In genomic region chr12:70348026-70348425, GRCm38 (mm10) we compare ENCODE assay signal across 9 mouse cellular contexts. TPM values are rescaled to one million over a fixed set of nuclear protein-coding genes. Genes with fewer than 3 reads are reported as not detected.
DNase-seq lines count a peak whose midpoint lies in the region; ATAC-seq and TF ChIP-seq lines count a peak whose summit lies in the region.
"Had no signal": no experiment of that assay in that cellular context is flagged by ENCODE, and none has a peak within 500 bp of the region (broad histone marks: within the 10 kb centered on the region; RNA-seq: fewer than 3 reads in every experiment).

No protein-coding gene starts in this region.

- dilution Hi-C loops in CH12.LX (cut with MboI; ENCODE audit: extremely low pct_ligation_motif_present, extremely low pct_unique_long_range_greater_than_20kb, low sequenced_read_pairs) = no loop called here

- H3K79me2 ChIP-seq in CH12.LX (replicated peaks; ENCODE audit: control insufficient read depth, extremely low read depth, insufficient read depth, poor library complexity, severe bottlenecking) = no peaks in the 10 kb centered on the region

- no peak for TF ChIP-seq POLR2A in CH12.LX (IDR thresholded peaks at IDR 0.05; ENCODE audit: low read depth, low read length)

- peak overlapping the region; percentile 69 for H3K4me3 ChIP-seq in heart, embryonic 10.5 days
- H3K4me3 ChIP-seq in CH12.LX (replicated peaks in 1 of 3; ENCODE audit: low read depth in 2 of 3, low read length in 2 of 3, poor library complexity in 1 of 3) = peak overlapping the region in 1 of 3 experiments; percentile 60
- H3K4me3 ChIP-seq in forebrain, postnatal 0 days (ENCODE audit: low read depth, low read length) = peak overlapping the region; percentile 86
- H3K4me3 ChIP-seq in liver, embryonic 15.5 days (replicated peaks) = peak overlapping the region; percentile 48

- intact Hi-C loops in heart, postnatal 36 days (cut with DNase I) = loop anchor here (10.0 kb wide), 1 partner anchor 567 kb away; no protein-coding TSS in a partner anchor

- ATAC-seq in forebrain, postnatal 0 days = peak; percentile 8; the same call in 1 of the 2 replicates
- ATAC-seq in liver, embryonic 15.5 days (ENCODE audit: insufficient read depth) = no peak

- H3K9me3 ChIP-seq in heart, embryonic 10.5 days = no peaks in the 10 kb centered on the region
- peaks cover 5% of the 10 kb centered on the region for H3K9me3 ChIP-seq in CH12.LX (replicated peaks; ENCODE audit: low read length)
- no peaks in the 10 kb centered on the region for H3K9me3 ChIP-seq in forebrain, postnatal 0 days (ENCODE audit: low read length)
- H3K9me3 ChIP-seq in liver, embryonic 15.5 days (replicated peaks) = no peaks in the 10 kb centered on the region

- H3K27me3 ChIP-seq in heart, embryonic 10.5 days (ENCODE audit: insufficient read depth, poor library complexity, severe bottlenecking) = peaks cover 31% of the 10 kb centered on the region
- peaks cover 5% of the 10 kb centered on the region for H3K27me3 ChIP-seq in CH12.LX (replicated peaks)
- H3K27me3 ChIP-seq in forebrain, postnatal 0 days (ENCODE audit: insufficient read depth, low read length) = no peaks in the 10 kb centered on the region
- peaks cover 65% of the 10 kb centered on the region for H3K27me3 ChIP-seq in liver, embryonic 15.5 days

- TF ChIP-seq CTCF in CH12.LX (conservative IDR thresholded peaks at IDR 0.05 in 1 of 2, IDR thresholded peaks at IDR 0.05 in 1 of 2; ENCODE audit: low read depth in 2 of 2, low read length in 2 of 2) = no peak
- no peak for TF ChIP-seq CTCF in forebrain, postnatal 0 days (IDR thresholded peaks at IDR 0.05; ENCODE audit: low read depth)

- no peak for TF ChIP-seq RAD21 in CH12.LX (IDR thresholded peaks at IDR 0.05; ENCODE audit: low read depth, low read length)

- no peak for TF ChIP-seq EP300 in CH12.LX (IDR thresholded peaks at IDR 0.05; ENCODE audit: low read length)

- H3K4me2 ChIP-seq in CH12.LX (ENCODE audit: insufficient read depth, low read depth, poor library complexity, severe bottlenecking) = peak overlapping the region; percentile 77; the same call in 1 of the 2 replicates
- H3K4me2 ChIP-seq in forebrain, postnatal 0 days (ENCODE audit: low read depth) = peak overlapping the region; percentile 84
- peak overlapping the region; percentile 69 for H3K4me2 ChIP-seq in liver, embryonic 15.5 days

- in situ Hi-C loops in CH12.LX (cut with MboI; ENCODE audit: low pct_ligation_motif_present, low pct_unique_long_range_greater_than_20kb, low sequenced_read_pairs) = no loop called here

- H3K9ac ChIP-seq in CH12.LX (ENCODE audit: insufficient read depth, low read depth) = no peak overlapping the region
- peak overlapping the region; percentile 92 for H3K9ac ChIP-seq in forebrain, postnatal 0 days
- no peak overlapping the region for H3K9ac ChIP-seq in liver, embryonic 15.5 days

- WGBS in heart, embryonic 10.5 days = 16% methylated on average over 8 of the region's 8 CpGs
- 4% methylated on average over 8 of the region's 8 CpGs for WGBS in forebrain, postnatal 0 days
- 10% methylated on average over 8 of the region's 8 CpGs for WGBS in liver, embryonic 15.5 days (ENCODE audit: insufficient replicate concordance)

- H3K36me3 ChIP-seq in heart, embryonic 10.5 days = no peaks in the 10 kb centered on the region
- no peaks in the 10 kb centered on the region for H3K36me3 ChIP-seq in CH12.LX (replicated peaks in 1 of 2; ENCODE audit: control insufficient read depth in 1 of 2, insufficient read depth in 1 of 2, low read length in 1 of 2)
- H3K36me3 ChIP-seq in forebrain, postnatal 0 days (ENCODE audit: insufficient read depth) = no peaks in the 10 kb centered on the region
- no peaks in the 10 kb centered on the region for H3K36me3 ChIP-seq in liver, embryonic 15.5 days (replicated peaks)

- H3K4me1 ChIP-seq in heart, embryonic 10.5 days = peaks cover 26% of the 10 kb centered on the region
- H3K4me1 ChIP-seq in CH12.LX (ENCODE audit: control insufficient read depth in 1 of 2, insufficient read depth in 2 of 2) = peaks cover 0 to 4% of the 10 kb centered on the region in 2 experiments; a peak in 2 of 4 replicates
- peaks cover 15% of the 10 kb centered on the region; the same call in 1 of the 2 replicates for H3K4me1 ChIP-seq in forebrain, postnatal 0 days (ENCODE audit: insufficient read depth)
- peaks cover 17% of the 10 kb centered on the region for H3K4me1 ChIP-seq in liver, embryonic 15.5 days (replicated peaks)

- no peak for DNase-seq in heart, embryonic 10.5 days (ENCODE audit: low spot score)
- DNase-seq in heart, postnatal 36 days = no peak
- DNase-seq in CH12.LX (ENCODE audit: extremely low read depth) = no peak
- DNase-seq in forebrain, postnatal 0 days = no peak
- no peak for DNase-seq in urinary bladder, adult 18-20 months (ENCODE audit: low spot score in 2 of 2)
- DNase-seq in right cerebral cortex, postnatal 36 days (ENCODE audit: low spot score in 2 of 2) = no peak
- DNase-seq in Muller cell, postnatal 12 days (ENCODE audit: inconsistent ontology term) = no peak
- DNase-seq: adrenal gland, postnatal 10 days had no signal

- H3K27ac ChIP-seq in heart, embryonic 10.5 days = peak overlapping the region; percentile 84; the same call in 1 of the 2 replicates
- no peak overlapping the region for H3K27ac ChIP-seq in CH12.LX (ENCODE audit: insufficient read depth, low read depth)
- peak overlapping the region; percentile 94 for H3K27ac ChIP-seq in forebrain, postnatal 0 days (ENCODE audit: low read depth, low read length)
- H3K27ac ChIP-seq in liver, embryonic 15.5 days (replicated peaks) = no peak overlapping the region

TF ChIP-seq in CH12.LX, 34 proteins besides CTCF, POLR2A, EP300 and RAD21:
- TF ChIP-seq MXI1 (IDR thresholded peaks at IDR 0.05; ENCODE audit: low read depth, low read length) = no peak
- TF ChIP-seq RCOR1 (conservative IDR thresholded peaks at IDR 0.05; ENCODE audit: low read depth, low read length) = no peak
- TF ChIP-seq MAX (IDR thresholded peaks at IDR 0.05; ENCODE audit: low read length) = no peak
- no peak for TF ChIP-seq SMC3 (IDR thresholded peaks at IDR 0.05; ENCODE audit: low read depth, low read length)
- TF ChIP-seq JUN (IDR thresholded peaks at IDR 0.05; ENCODE audit: insufficient read depth, low read depth, low read length) = no peak
- TF ChIP-seq USF2 (conservative IDR thresholded peaks at IDR 0.05; ENCODE audit: low read depth, low read length) = no peak
- no peak for TF ChIP-seq E2F4 (IDR thresholded peaks at IDR 0.05; ENCODE audit: insufficient replicate concordance, low read depth, low read length)
- TF ChIP-seq ZC3H11A (IDR thresholded peaks at IDR 0.05; ENCODE audit: low read depth, low read length) = no peak
- TF ChIP-seq IRF4 (IDR thresholded peaks at IDR 0.05; ENCODE audit: low read depth, low read length) = no peak
- TF ChIP-seq HCFC1 (IDR thresholded peaks at IDR 0.05; ENCODE audit: low read depth, low read length) = no peak
- no peak for TF ChIP-seq UBTF (IDR thresholded peaks at IDR 0.05; ENCODE audit: low read depth, low read length)
- TF ChIP-seq CHD1 (IDR thresholded peaks at IDR 0.05; ENCODE audit: low read depth, low read length) = no peak
- no peak for TF ChIP-seq NRF1 (IDR thresholded peaks at IDR 0.05; ENCODE audit: low read depth, low read length)
- TF ChIP-seq JUND (conservative IDR thresholded peaks at IDR 0.05; ENCODE audit: low read depth, low read length) = no peak
- no peak for TF ChIP-seq PAX5 (IDR thresholded peaks at IDR 0.05; ENCODE audit: low read length)
- TF ChIP-seq TBP (conservative IDR thresholded peaks at IDR 0.05; ENCODE audit: low read depth, low read length) = no peak
- TF ChIP-seq ETS1 (conservative IDR thresholded peaks at IDR 0.05; ENCODE audit: low read depth, low read length) = no peak
- no peak for TF ChIP-seq MAZ (IDR thresholded peaks at IDR 0.05; ENCODE audit: low read depth, low read length)
- TF ChIP-seq SIN3A (IDR thresholded peaks at IDR 0.05; ENCODE audit: low read length) = no peak
- TF ChIP-seq BHLHE40 (IDR thresholded peaks at IDR 0.05; ENCODE audit: low read depth, low read length) = no peak

RNA-seq across cellular contexts. Expression of gene Trim9, which starts 0.6 kb away (rescaled TPM):
- polyA plus RNA-seq in heart, embryonic 10.5 days (2016; fragmentation: Nextera tagmentation; extraction: Ambion mirVana) = 0.33 and 0.55 TPM in 2 replicates
- total RNA-seq in heart, postnatal 36 days (2021) = under 1 TPM in 1 of 2 experiments, not detected in 1; 0.16 TPM
- total RNA-seq in CH12.LX (2012; rRNA removed) (not detected in 2 replicates), CH12.LX (2014; rRNA removed) (not detected in 2 replicates)
- polyA plus RNA-seq in CH12.LX (2012; ENCODE audit: insufficient read length, low read depth) = 0.07 TPM in 1 of 2 replicates, not detected in the other
- total RNA-seq in forebrain, postnatal 0 days (2014; rRNA removed) = 114 and 135 TPM in 2 replicates
- 67.0 and 96.8 TPM in 2 replicates for polyA plus RNA-seq in forebrain, postnatal 0 days (2015; fragmentation: Nextera tagmentation; extraction: Ambion mirVana)
- polyA plus RNA-seq in liver, embryonic 15.5 days (2015; fragmentation: Nextera tagmentation; extraction: Ambion mirVana) = 0.03 and 0.14 TPM in 2 replicates

Comparison
In these comparisons a context has a peak if more than half of its experiments do, and no peak if none do; other contexts are left out.
1. H3K27ac ChIP-seq: peak in heart, embryonic 10.5 days (single experiment) and forebrain, postnatal 0 days (single experiment); none in CH12.LX (single experiment) and liver, embryonic 15.5 days (single experiment).
2. RNA of gene Trim9, which starts 0.6 kb away (polyA plus RNA-seq): 67.0 to 96.8 TPM in forebrain, postnatal 0 days; 0.33 to 0.55 TPM in heart, embryonic 10.5 days, 0.07 TPM in CH12.LX and 0.03 to 0.14 TPM in liver, embryonic 15.5 days; every median in the first group is over 10 times any median in the second.
3. Peak in every context shown above with its lines, with median percentiles within 50 percentile points of each other: H3K4me2 ChIP-seq.